Comparison of ENCODE assay signal across 8 mouse cellular contexts in genomic region chr9:22532810-22533447, GRCm38 (mm10). TPM values are rescaled to one million over a fixed set of nuclear protein-coding genes. Genes with fewer than 3 reads are reported as not detected.
DNase-seq lines count a peak whose midpoint lies in the region; ATAC-seq and TF ChIP-seq lines count a peak whose summit lies in the region.

No protein-coding gene starts in this region.

- no peak overlapping the region for H3K4me3 ChIP-seq in MEL (ENCODE audit: control insufficient read depth in 1 of 2, insufficient read depth in 1 of 2, low read depth in 2 of 2, low read length in 2 of 2)
- no peak overlapping the region for H3K4me3 ChIP-seq in hindbrain, embryonic 16.5 days (ENCODE audit: low read length)
- no peak overlapping the region for H3K4me3 ChIP-seq in stomach, embryonic 14.5 days (ENCODE audit: low read depth, low read length)

- peak; percentile 88 for ATAC-seq in hindbrain, embryonic 16.5 days
- ATAC-seq in megakaryocyte-erythroid progenitor cell, adult 5-6 weeks (replicated peaks; ENCODE audit: low FRiP score, low TSS enrichment, poor library complexity, severe bottlenecking): peak; percentile 84
- ATAC-seq in stomach, embryonic 14.5 days (ENCODE audit: insufficient number of reproducible peaks, insufficient read depth, low FRiP score, low read depth): peak; percentile 53; the same call in 1 of the 2 replicates

- peak; percentile 61 to 93 (median 82) for TF ChIP-seq CTCF in MEL (IDR thresholded peaks at IDR 0.05 in 2 of 3, conservative IDR thresholded peaks at IDR 0.05 in 1 of 3; ENCODE audit: control insufficient read depth in 1 of 3, insufficient read depth in 1 of 3, low read depth in 2 of 3, low read length in 3 of 3, poor library complexity in 1 of 3, severe bottlenecking in 1 of 3)

- no peak overlapping the region for H3K9ac ChIP-seq in MEL (ENCODE audit: control insufficient read depth, low read depth, low read length, poor library complexity, severe bottlenecking)
- peak overlapping the region; percentile 13 for H3K9ac ChIP-seq in hindbrain, embryonic 16.5 days (ENCODE audit: low read depth, low read length)
- no peak overlapping the region for H3K9ac ChIP-seq in stomach, embryonic 14.5 days (replicated peaks; ENCODE audit: low read depth, low read length)

- H3K4me1 ChIP-seq in MEL (ENCODE audit: control insufficient read depth in 1 of 2, insufficient read depth in 2 of 2, low read length in 2 of 2): peaks cover 8 to 11% of the 10 kb centered on the region in 2 experiments
- H3K4me1 ChIP-seq in hindbrain, embryonic 16.5 days (ENCODE audit: control insufficient read depth, insufficient read depth, low read depth, low read length): 0 out of 2 replicates have a peak, but pooled peaks cover 2% of the 10 kb centered on the region
- no peaks in the 10 kb centered on the region for H3K4me1 ChIP-seq in stomach, embryonic 14.5 days (ENCODE audit: control insufficient read depth, insufficient read depth, low read length)

- no peak overlapping the region for H3K4me2 ChIP-seq in hindbrain, embryonic 16.5 days (ENCODE audit: low read length)
- no peak overlapping the region for H3K4me2 ChIP-seq in stomach, embryonic 14.5 days (replicated peaks; ENCODE audit: low read depth, low read length)

- no peak overlapping the region for H3K27ac ChIP-seq in MEL (ENCODE audit: control insufficient read depth, low read depth, low read length)
- no peak overlapping the region for H3K27ac ChIP-seq in hindbrain, embryonic 16.5 days (ENCODE audit: low read depth, low read length)
- H3K27ac ChIP-seq in stomach, embryonic 14.5 days (ENCODE audit: low read length): no peak overlapping the region

- no peak for TF ChIP-seq EP300 in MEL (IDR thresholded peaks at IDR 0.05; ENCODE audit: low read depth in 1 of 2, low read length in 2 of 2)

- peak; percentile 76 for TF ChIP-seq RAD21 in MEL (IDR thresholded peaks at IDR 0.05; ENCODE audit: low read depth, low read length)

- no peaks in the 10 kb centered on the region for H3K9me3 ChIP-seq in MEL (replicated peaks; ENCODE audit: insufficient read depth, low read length)
- no peaks in the 10 kb centered on the region for H3K9me3 ChIP-seq in hindbrain, embryonic 16.5 days (ENCODE audit: control insufficient read depth, low read length)
- H3K9me3 ChIP-seq in stomach, embryonic 14.5 days (ENCODE audit: control insufficient read depth, low read depth, low read length): no peaks in the 10 kb centered on the region

- H3K36me3 ChIP-seq in MEL (ENCODE audit: control insufficient read depth in 1 of 2, insufficient read depth in 2 of 2, low read length in 2 of 2): peaks cover 0 to 17% of the 10 kb centered on the region in 2 experiments; a peak in 2 of 4 replicates
- H3K36me3 ChIP-seq in hindbrain, embryonic 16.5 days (ENCODE audit: control insufficient read depth, insufficient read depth, low read length): no peaks in the 10 kb centered on the region
- no peaks in the 10 kb centered on the region for H3K36me3 ChIP-seq in stomach, embryonic 14.5 days (ENCODE audit: control insufficient read depth, insufficient read depth, low read length)

- H3K27me3 ChIP-seq in MEL (ENCODE audit: control insufficient read depth in 1 of 2, insufficient read depth in 2 of 2, low read length in 2 of 2): no peaks in the 10 kb centered on the region
- H3K27me3 ChIP-seq in hindbrain, embryonic 16.5 days (replicated peaks; ENCODE audit: control insufficient read depth, insufficient read depth, low read length): no peaks in the 10 kb centered on the region
- H3K27me3 ChIP-seq in stomach, embryonic 14.5 days (ENCODE audit: control insufficient read depth, insufficient read depth, low read length): no peaks in the 10 kb centered on the region

- no peak for TF ChIP-seq POLR2A in MEL (IDR thresholded peaks at IDR 0.05; ENCODE audit: control insufficient read depth in 1 of 2, insufficient read depth in 1 of 2, low read depth in 1 of 2, low read length in 2 of 2, poor library complexity in 1 of 2)

- H3K79me2 ChIP-seq in MEL (ENCODE audit: control insufficient read depth, insufficient read depth, low read length, poor library complexity): no peaks in the 10 kb centered on the region

- WGBS in hindbrain, embryonic 16.5 days: 52% methylated on average over 9 of the region's 9 CpGs
- WGBS in stomach, embryonic 14.5 days: 50% methylated on average over 9 of the region's 9 CpGs

- DNase-seq in 3T3-L1 (ENCODE audit: low read depth, low spot score): peak; percentile 69
- peak; percentile 91 for DNase-seq in MEL (ENCODE audit: low read depth, low spot score)
- DNase-seq in embryo, embryonic 10 days (ENCODE audit: low spot score): peak; percentile 82
- peak; percentile 14 to 24 for DNase-seq in layer of hippocampus, postnatal 36 days
- no peak for DNase-seq in ovary, postnatal 36 days (ENCODE audit: low spot score)

TF ChIP-seq in MEL, 35 proteins besides CTCF, POLR2A, EP300 and RAD21:
- TF ChIP-seq ZC3H11A (IDR thresholded peaks at IDR 0.05; ENCODE audit: low read depth, low read length) (peak; percentile 4; the same call in 1 of the 2 replicates), POLR2AphosphoS5 (IDR thresholded peaks at IDR 0.05; ENCODE audit: borderline replicate concordance, low read depth, low read length) (no peak), NELFE (IDR thresholded peaks at IDR 0.05; ENCODE audit: low read depth, low read length) (0 out of 2 replicates have a peak, but pooled peaks have one; percentile 27), SMC3 (IDR thresholded peaks at IDR 0.05; ENCODE audit: low read depth, low read length) (peak; percentile 58), MAX (IDR thresholded peaks at IDR 0.05; ENCODE audit: low read length) (peak; percentile 37; the same call in 1 of the 2 replicates)

RNA-seq across cellular contexts. Expression of gene Bbs9, which starts 57.4 kb away (rescaled TPM):
- 15.1 and 18.5 TPM in 2 replicates for total RNA-seq in MEL (2012; rRNA removed)
- 10 to 100 TPM in 1 of 2 experiments, not detected in 1; 19.5 TPM for polyA plus RNA-seq in MEL (2012; ENCODE audit: insufficient read depth in 1 of 2, insufficient read length in 2 of 2, low read depth in 1 of 2, low replicate concordance in 2 of 2, missing spikeins in 1 of 2)
- 18.3 and 18.8 TPM in 2 replicates for polyA plus RNA-seq in hindbrain, embryonic 16.5 days (2015; fragmentation: Nextera tagmentation; extraction: Ambion mirVana)
- total RNA-seq in layer of hippocampus, postnatal 36 days (2021): 10 to 100 TPM; 22.8 to 24.5 TPM
- 12.2 and 25.8 TPM in 2 replicates for total RNA-seq in megakaryocyte-erythroid progenitor cell, adult 5-6 weeks (2014; fragmentation: Nextera tagmentation)
- total RNA-seq in megakaryocyte-erythroid progenitor cell, adult 5-6 weeks (2017): 17.8 and 20.2 TPM in 2 replicates
- 16.0 and 16.2 TPM in 2 replicates for polyA plus RNA-seq in stomach, embryonic 14.5 days (2014; fragmentation: Nextera tagmentation; extraction: Ambion mirVana)
